25 mouse cellular contexts compared by ENCODE assay signal in the genomic region with DNA sequence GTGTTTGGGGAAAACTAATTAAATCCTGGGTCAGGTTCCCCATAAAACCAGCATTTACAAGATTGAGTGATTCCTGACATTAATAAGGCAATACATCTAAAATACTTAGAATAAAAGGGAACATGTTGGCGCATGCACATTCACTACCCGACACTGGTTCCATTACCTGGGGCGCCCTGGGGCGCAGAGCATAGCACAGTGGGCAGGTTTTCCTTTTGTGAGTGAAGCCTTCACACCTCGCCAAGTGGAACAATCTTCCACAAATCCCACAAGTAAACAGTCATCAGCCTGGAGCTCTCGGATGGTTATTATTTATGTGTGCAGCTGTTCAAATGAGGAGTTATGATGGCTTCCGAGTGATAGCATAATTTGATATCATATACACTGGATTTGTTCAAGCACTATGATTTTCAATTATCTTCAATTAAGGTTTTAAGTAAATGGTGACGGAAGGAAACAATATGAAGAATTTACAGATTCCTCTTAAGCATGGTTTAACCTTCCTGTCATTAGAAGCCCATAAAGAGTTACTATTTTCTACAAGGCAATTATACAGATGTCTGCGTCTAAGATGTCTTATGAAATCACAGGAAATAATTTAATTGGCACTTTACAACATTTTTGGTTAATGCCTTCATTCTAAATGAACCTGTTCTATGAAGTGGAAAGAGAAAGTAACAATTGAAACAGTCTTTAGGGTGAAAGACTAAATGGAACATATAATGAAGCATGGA.
DNase-seq lines count a peak whose midpoint lies in the region; ATAC-seq and TF ChIP-seq lines count a peak whose summit lies in the region.
"Had no signal": no experiment of that assay in that cellular context is flagged by ENCODE, and none has a peak within 500 bp of the region (broad histone marks: within the 10 kb centered on the region; RNA-seq: fewer than 3 reads in every experiment).

No protein-coding gene starts in this region.

- H3K27ac ChIP-seq in forebrain, embryonic 14.5 days (ENCODE audit: low read depth, low read length) = no peak overlapping the region
- no peak overlapping the region for H3K27ac ChIP-seq in forebrain, embryonic 13.5 days
- no peak overlapping the region for H3K27ac ChIP-seq in midbrain, embryonic 14.5 days (replicated peaks; ENCODE audit: low read depth, low read length)
- no peak overlapping the region for H3K27ac ChIP-seq in midbrain, embryonic 13.5 days
- no peak overlapping the region for H3K27ac ChIP-seq in embryonic facial prominence, embryonic 13.5 days
- H3K27ac ChIP-seq in left cerebral cortex, adult 2 months = no peak overlapping the region
- H3K27ac ChIP-seq: heart, embryonic 13.5 days; intestine, embryonic 15.5 days; kidney, postnatal 0 days; midbrain, embryonic 12.5 days; neural tube, embryonic 12.5 days had no signal

- no peak for ATAC-seq in forebrain, embryonic 14.5 days
- ATAC-seq in forebrain, embryonic 13.5 days = no peak
- ATAC-seq in midbrain, embryonic 14.5 days (ENCODE audit: low FRiP score, low TSS enrichment) = no peak
- ATAC-seq in midbrain, embryonic 13.5 days = no peak
- 0 out of 2 replicates have a peak, but pooled peaks have one; percentile 43 for ATAC-seq in embryonic facial prominence, embryonic 13.5 days (ENCODE audit: insufficient number of reproducible peaks, insufficient read depth, low FRiP score, low TSS enrichment, low read depth)
- ATAC-seq: forebrain, embryonic 16.5 days; hindbrain, embryonic 16.5 days; intestine, embryonic 15.5 days; liver, postnatal 0 days had no signal

- no peaks in the 10 kb centered on the region for H3K27me3 ChIP-seq in forebrain, embryonic 14.5 days (replicated peaks; ENCODE audit: control insufficient read depth, insufficient read depth, low read length)
- H3K27me3 ChIP-seq in forebrain, embryonic 13.5 days = no peaks in the 10 kb centered on the region
- no peaks in the 10 kb centered on the region for H3K27me3 ChIP-seq in midbrain, embryonic 14.5 days (ENCODE audit: control insufficient read depth, insufficient read depth, low read length)
- no peaks in the 10 kb centered on the region for H3K27me3 ChIP-seq in midbrain, embryonic 13.5 days
- H3K27me3 ChIP-seq in embryonic facial prominence, embryonic 13.5 days = no peaks in the 10 kb centered on the region
- H3K27me3 ChIP-seq in myocyte (ENCODE audit: control insufficient read depth, insufficient read depth, insufficient read length) = no peaks in the 10 kb centered on the region
- H3K27me3 ChIP-seq: heart, embryonic 13.5 days; intestine, embryonic 15.5 days; midbrain, embryonic 12.5 days; neural tube, embryonic 12.5 days had no signal

- TF ChIP-seq POLR2A in myocyte (IDR thresholded peaks at IDR 0.05; ENCODE audit: insufficient read length, low read depth) = no peak

- no peak for TF ChIP-seq CTCF in left cerebral cortex, adult 2 months (IDR thresholded peaks at IDR 0.05)

- peak; percentile 2 for DNase-seq in forebrain, embryonic 14.5 days (ENCODE audit: low spot score)
- peak; percentile 4 for DNase-seq in midbrain, embryonic 14.5 days
- DNase-seq in thymus, postnatal 14 days = no peak
- DNase-seq in left cerebral cortex, adult 2 months (ENCODE audit: extremely low spot score in 1 of 2, low spot score in 2 of 2) = no peak
- DNase-seq: adrenal gland, postnatal 25 days; cerebellum, adult 18-20 months; cerebellum, postnatal 10 days; gastrocnemius, postnatal 10 days; heart, postnatal 10 days; kidney, adult 8-10 months; kidney, postnatal 4 days; liver, postnatal 0 days; lung, postnatal 36 days had no signal

- no peaks in the 10 kb centered on the region for H3K9me3 ChIP-seq in forebrain, embryonic 14.5 days (replicated peaks; ENCODE audit: control insufficient read depth, low read length)
- no peaks in the 10 kb centered on the region for H3K9me3 ChIP-seq in forebrain, embryonic 13.5 days (replicated peaks)
- no peaks in the 10 kb centered on the region for H3K9me3 ChIP-seq in midbrain, embryonic 14.5 days (ENCODE audit: control insufficient read depth, low read length)
- H3K9me3 ChIP-seq in midbrain, embryonic 13.5 days = no peaks in the 10 kb centered on the region
- H3K9me3 ChIP-seq in embryonic facial prominence, embryonic 13.5 days = no peaks in the 10 kb centered on the region
- H3K9me3 ChIP-seq: heart, embryonic 13.5 days; intestine, embryonic 15.5 days; midbrain, embryonic 12.5 days; neural tube, embryonic 12.5 days had no signal

- H3ac ChIP-seq in myocyte (ENCODE audit: control insufficient read depth, insufficient read length) = no peak overlapping the region

- H3K4me3 ChIP-seq in forebrain, embryonic 14.5 days (ENCODE audit: low read depth, low read length) = no peak overlapping the region
- no peak overlapping the region for H3K4me3 ChIP-seq in forebrain, embryonic 13.5 days
- no peak overlapping the region for H3K4me3 ChIP-seq in midbrain, embryonic 14.5 days (replicated peaks; ENCODE audit: low read depth, low read length)
- H3K4me3 ChIP-seq in midbrain, embryonic 13.5 days (replicated peaks) = no peak overlapping the region
- no peak overlapping the region for H3K4me3 ChIP-seq in embryonic facial prominence, embryonic 13.5 days
- H3K4me3 ChIP-seq in myocyte = no peak overlapping the region
- H3K4me3 ChIP-seq in left cerebral cortex, adult 2 months = no peak overlapping the region
- H3K4me3 ChIP-seq: heart, embryonic 13.5 days; intestine, embryonic 15.5 days; midbrain, embryonic 12.5 days; neural tube, embryonic 12.5 days had no signal

- no peak overlapping the region for H3K9ac ChIP-seq in forebrain, embryonic 14.5 days (ENCODE audit: low read length)
- H3K9ac ChIP-seq in forebrain, embryonic 13.5 days = no peak overlapping the region
- H3K9ac ChIP-seq in midbrain, embryonic 14.5 days (replicated peaks; ENCODE audit: low read length) = no peak overlapping the region
- H3K9ac ChIP-seq in midbrain, embryonic 13.5 days (replicated peaks) = no peak overlapping the region
- H3K9ac ChIP-seq in embryonic facial prominence, embryonic 13.5 days = no peak overlapping the region
- H3K9ac ChIP-seq: heart, embryonic 13.5 days; intestine, embryonic 15.5 days; liver, postnatal 0 days; midbrain, embryonic 12.5 days; neural tube, embryonic 12.5 days had no signal

- H3K4me1 ChIP-seq in forebrain, embryonic 14.5 days (ENCODE audit: control insufficient read depth, insufficient read depth, low read length) = no peaks in the 10 kb centered on the region
- peaks cover 8% of the 10 kb centered on the region for H3K4me1 ChIP-seq in forebrain, embryonic 13.5 days
- 0 out of 2 replicates have a peak, but pooled peaks cover 3% of the 10 kb centered on the region for H3K4me1 ChIP-seq in midbrain, embryonic 14.5 days (ENCODE audit: control insufficient read depth, insufficient read depth, low read length)
- H3K4me1 ChIP-seq in midbrain, embryonic 13.5 days (replicated peaks) = peaks cover 8% of the 10 kb centered on the region; the same call in 1 of the 2 replicates
- H3K4me1 ChIP-seq in embryonic facial prominence, embryonic 13.5 days = peaks cover 11% of the 10 kb centered on the region
- H3K4me1 ChIP-seq: intestine, embryonic 15.5 days had no signal

- no peak overlapping the region for H3K4me2 ChIP-seq in forebrain, embryonic 14.5 days (ENCODE audit: low read length)
- no peak overlapping the region for H3K4me2 ChIP-seq in forebrain, embryonic 13.5 days
- no peak overlapping the region for H3K4me2 ChIP-seq in midbrain, embryonic 14.5 days (ENCODE audit: low read length)
- no peak overlapping the region for H3K4me2 ChIP-seq in midbrain, embryonic 13.5 days (replicated peaks)
- no peak overlapping the region for H3K4me2 ChIP-seq in embryonic facial prominence, embryonic 13.5 days
- H3K4me2 ChIP-seq in myocyte (ENCODE audit: low read depth) = peak overlapping the region; percentile 8
- H3K4me2 ChIP-seq: heart, embryonic 13.5 days; intestine, embryonic 15.5 days; liver, embryonic 11.5 days; midbrain, embryonic 12.5 days; neural tube, embryonic 12.5 days had no signal

- whole genome bisulfite sequencing in forebrain, embryonic 14.5 days = 77% methylated on average over 9 of the region's 9 CpGs
- 82% methylated on average over 9 of the region's 9 CpGs for WGBS in forebrain, embryonic 13.5 days
- WGBS in midbrain, embryonic 14.5 days = 80% methylated on average over 9 of the region's 9 CpGs
- 85% methylated on average over 9 of the region's 9 CpGs for WGBS in midbrain, embryonic 13.5 days
- 68% methylated on average over 9 of the region's 9 CpGs for WGBS in embryonic facial prominence, embryonic 13.5 days

- intact Hi-C loops in left cerebral cortex, adult 2 months (cut with DNase I) = no loop called here

- peaks cover 3% of the 10 kb centered on the region for H3K79me2 ChIP-seq in myocyte (ENCODE audit: control insufficient read depth, insufficient read depth)

- H3K36me3 ChIP-seq in forebrain, embryonic 14.5 days (ENCODE audit: control insufficient read depth, insufficient read depth, low read length) = no peaks in the 10 kb centered on the region
- no peaks in the 10 kb centered on the region for H3K36me3 ChIP-seq in forebrain, embryonic 13.5 days (ENCODE audit: poor library complexity, severe bottlenecking)
- no peaks in the 10 kb centered on the region for H3K36me3 ChIP-seq in midbrain, embryonic 14.5 days (ENCODE audit: control insufficient read depth, insufficient read depth, low read length)
- H3K36me3 ChIP-seq in midbrain, embryonic 13.5 days = no peaks in the 10 kb centered on the region
- H3K36me3 ChIP-seq in embryonic facial prominence, embryonic 13.5 days = no peaks in the 10 kb centered on the region
- H3K36me3 ChIP-seq in myocyte (ENCODE audit: control insufficient read depth, insufficient read depth) = no peaks in the 10 kb centered on the region
- H3K36me3 ChIP-seq: heart, embryonic 13.5 days; intestine, embryonic 15.5 days; midbrain, embryonic 12.5 days; neural tube, embryonic 12.5 days had no signal

TF ChIP-seq in myocyte, 11 proteins besides CTCF, POLR2A, EP300 and RAD21:
- TF ChIP-seq MYOD1 (IDR thresholded peaks at IDR 0.05; ENCODE audit: control insufficient read depth in 1 of 3, insufficient read length in 2 of 3, low read depth in 2 of 3) = peak in 1 of 3 experiments; percentile 31
- TF ChIP-seq MAX (IDR thresholded peaks at IDR 0.05; ENCODE audit: low read depth) = no peak
- TF ChIP-seq CEBPB (IDR thresholded peaks at IDR 0.05; ENCODE audit: insufficient read depth, poor library complexity, severe bottlenecking) = no peak

Comparison
In these comparisons a context has a peak if more than half of its experiments do, and no peak if none do; other contexts are left out.
1. DNase-seq: peak in forebrain, embryonic 14.5 days (single experiment) and midbrain, embryonic 14.5 days (single experiment); none in thymus, postnatal 14 days (single experiment) and left cerebral cortex, adult 2 months (0 of 2).